Mouse (Mus musculus) hindbrain, embryonic 16.5 days (tissue): ENCODE results near the gene Hist1h3d. TPM values are rescaled to one million over a fixed set of nuclear protein-coding genes. Genes with fewer than 3 reads are reported as not detected.
"Not testable (repeated sequence)": the region's sequence is repeated elsewhere in the genome, so short reads cannot be mapped to it uniquely, and the experiment has no call there.

Source experiments
- ATAC-seq: fragments of 200-750 bp; cut with Nextera tagmentation; 2 replicates; pipeline ENCODE4 v1.8.0; 2017; ENCODE audit warnings: moderate TSS enrichment, moderate library complexity
- H3K27ac ChIP-seq: fragments of 300-500 bp; sonication (generic); 2 replicates; pipeline ENCODE4 v1.5.1; 2014; ENCODE audit warnings: low read depth, mild to moderate bottlenecking, control low read depth, low read length, moderate library complexity
- H3K27me3 ChIP-seq: fragments of 300-500 bp; sonication (generic); replicated peaks from 2 replicates; pipeline ENCODE4 v1.6.1; 2014; ENCODE audit warnings: low read length; ENCODE audit not compliant: control insufficient read depth, insufficient read depth
- H3K36me3 ChIP-seq: fragments of 300-500 bp; sonication (generic); 2 replicates; pipeline ENCODE4 v1.6.1; 2014; ENCODE audit warnings: mild to moderate bottlenecking, low read length, moderate library complexity, mixed read lengths; ENCODE audit not compliant: control insufficient read depth, insufficient read depth
- H3K4me1 ChIP-seq: fragments of 300-500 bp; sonication (generic); 2 replicates; pipeline ENCODE4 v1.6.1; 2014; ENCODE audit warnings: low read depth, low read length; ENCODE audit not compliant: control insufficient read depth, insufficient read depth
- H3K4me2 ChIP-seq: fragments of 300-500 bp; sonication (generic); 2 replicates; pipeline ENCODE4 v1.6.1; 2014; ENCODE audit warnings: mild to moderate bottlenecking, low read length, control low read depth, moderate library complexity
- H3K4me3 ChIP-seq: fragments of 300-500 bp; sonication (generic); 2 replicates; pipeline ENCODE4 v1.5.1; 2014; ENCODE audit warnings: mild to moderate bottlenecking, low read length, control low read depth, moderate library complexity
- H3K9ac ChIP-seq: fragments of 300-500 bp; sonication (generic); 2 replicates; pipeline ENCODE4 v1.6.1; 2014; ENCODE audit warnings: low read depth, mild to moderate bottlenecking, control low read depth, low read length, moderate library complexity
- H3K9me3 ChIP-seq: fragments of 300-500 bp; sonication (generic); 2 replicates; pipeline ENCODE4 v1.6.1; 2014; ENCODE audit warnings: mild to moderate bottlenecking, low read length, moderate library complexity; ENCODE audit not compliant: control insufficient read depth
- WGBS: fragments of 180-500 bp; shearing (Covaris S2); extraction: QIAGEN DNeasy Blood & Tissue Kit; methylation state at CpG from one replicate; pipeline ENCODE4 v1.1.7; 2014; 5-methylcytosine and 5-hydroxymethylcytosine counted together
- polyA plus RNA-seq: library from polyadenylated mRNA; unstranded; fragments of >200 nt; fragmentation: Nextera tagmentation; extraction: Ambion mirVana; gene quantifications from 2 replicates; pipeline ENCODE4 v1.2.1, GENCODE M21; 2015

Hist1h3d gene
- polyA plus RNA-seq, 1 experiment from 2014 or later = 0.85 TPM

- Histone ChIP-seq H3K27me3 (no peaks in the 10 kb centered on the region), H3K4me2 (no peak overlapping the region), H3K4me1 (peaks cover 18% of the 10 kb centered on the region), H3K9me3 (no peaks in the 10 kb centered on the region), H3K27ac (no peak overlapping the region), H3K36me3 (no peaks in the 10 kb centered on the region), H3K4me3 (no peak overlapping the region), H3K9ac (no peak overlapping the region)
- ATAC-seq = no peak
Observed at GRCm38 (mm10) chr13:23583387-23584068, 8.0 kb downstream of the Hist1h3d start.

GRCm38 (mm10) chr13:23584331-23584730 is 8.8 kb downstream of the Hist1h3d start:
- H3K4me3 ChIP-seq = peak overlapping the region; percentile 50
- peak overlapping the region; percentile 66 for H3K4me2 ChIP-seq
- no peaks in the 10 kb centered on the region for H3K9me3 ChIP-seq
- peak overlapping the region; percentile 14; the same call in 1 of the 2 replicates for H3K9ac ChIP-seq
- H3K27ac ChIP-seq = peak overlapping the region; percentile 55
- no peak for ATAC-seq
- H3K4me1 ChIP-seq = peaks cover 18% of the 10 kb centered on the region
- H3K36me3 ChIP-seq = no peaks in the 10 kb centered on the region
- H3K27me3 ChIP-seq = no peaks in the 10 kb centered on the region

GRCm38 (mm10) chr13:23585029-23585441 is 9.5 kb downstream of the Hist1h3d start:
- Histone ChIP-seq H3K36me3 (no peaks in the 10 kb centered on the region), H3K9ac (peak overlapping the region; percentile 63), H3K9me3 (no peaks in the 10 kb centered on the region), H3K27ac (peak overlapping the region; percentile 75), H3K4me1 (peaks cover 18% of the 10 kb centered on the region), H3K4me3 (peak overlapping the region; percentile 50), H3K4me2 (peak overlapping the region; percentile 66), H3K27me3 (no peaks in the 10 kb centered on the region)
- under 1% methylated on average over 21 of the region's 21 CpGs for WGBS
- ATAC-seq = no peak

GRCm38 (mm10) chr13:23585442-23586098 is 10.0 kb downstream of the Hist1h3d start:
- H3K36me3 ChIP-seq, H3K27me3 ChIP-seq, H3K9me3 ChIP-seq: not testable (repeated sequence)
- peaks cover 18% of the 10 kb centered on the region for H3K4me1 ChIP-seq
- H3K9ac ChIP-seq = peak overlapping the region; percentile 63
- peak overlapping the region; percentile 75 for H3K27ac ChIP-seq
- WGBS = 0% methylated on average over 21 of the region's 36 CpGs
- peak overlapping the region; percentile 66 for H3K4me2 ChIP-seq
- H3K4me3 ChIP-seq = peak overlapping the region; percentile 50
- ATAC-seq = peak; percentile 90

- no peaks in the 10 kb centered on the region for H3K9me3 ChIP-seq
- no peak for ATAC-seq
- peak overlapping the region; percentile 66 for H3K4me2 ChIP-seq
- H3K9ac ChIP-seq = peak overlapping the region; percentile 48
- H3K36me3 ChIP-seq = no peaks in the 10 kb centered on the region
- H3K27me3 ChIP-seq = no peaks in the 10 kb centered on the region
- peaks cover 18% of the 10 kb centered on the region for H3K4me1 ChIP-seq
- WGBS = 1% methylated on average over 22 of the region's 22 CpGs
- peak overlapping the region; percentile 75 for H3K27ac ChIP-seq
- peak overlapping the region; percentile 50 for H3K4me3 ChIP-seq
Observed at GRCm38 (mm10) chr13:23586099-23586939, 10.8 kb downstream of the Hist1h3d start.

- ATAC-seq = no peak
- Histone ChIP-seq H3K27ac (peak overlapping the region; percentile 75), H3K4me3 (peak overlapping the region; percentile 32), H3K9me3 (no peaks in the 10 kb centered on the region), H3K9ac (peak overlapping the region; percentile 48; the same call in 1 of the 2 replicates), H3K4me2 (peak overlapping the region; percentile 66), H3K4me1 (peaks cover 17% of the 10 kb centered on the region), H3K36me3 (no peaks in the 10 kb centered on the region), H3K27me3 (no peaks in the 10 kb centered on the region)
- WGBS = 2% methylated on average over 1 of the region's 1 CpGs
Observed at GRCm38 (mm10) chr13:23586940-23587225, 11.3 kb downstream of the Hist1h3d start.

GRCm38 (mm10) chr13:23591206-23591605 is 15.6 kb downstream of the Hist1h3d start:
- Histone ChIP-seq H3K27me3 (no peaks in the 10 kb centered on the region), H3K9ac (no peak overlapping the region), H3K4me1 (peaks cover 7% of the 10 kb centered on the region), H3K4me2 (no peak overlapping the region), H3K27ac (no peak overlapping the region), H3K36me3 (no peaks in the 10 kb centered on the region), H3K4me3 (no peak overlapping the region), H3K9me3 (no peaks in the 10 kb centered on the region)
- no peak for ATAC-seq
- 97% methylated on average over 7 of the region's 7 CpGs for WGBS

- not testable (repeated sequence) for H3K4me2 ChIP-seq, H3K4me3 ChIP-seq, H3K27me3 ChIP-seq, H3K9ac ChIP-seq, ATAC-seq, H3K4me1 ChIP-seq, H3K36me3 ChIP-seq, H3K9me3 ChIP-seq, H3K27ac ChIP-seq
- 91% methylated on average over 7 of the region's 7 CpGs for WGBS
Observed at GRCm38 (mm10) chr13:23591886-23592285, 16.3 kb downstream of the Hist1h3d start.

- 81% methylated on average over 7 of the region's 7 CpGs for WGBS
- Histone ChIP-seq H3K9me3 (no peaks in the 10 kb centered on the region), H3K4me3 (no peak overlapping the region), H3K27me3 (no peaks in the 10 kb centered on the region), H3K27ac (no peak overlapping the region), H3K4me2 (no peak overlapping the region), H3K9ac (no peak overlapping the region), H3K4me1 (no peaks in the 10 kb centered on the region), H3K36me3 (no peaks in the 10 kb centered on the region)
- ATAC-seq = no peak
Observed at GRCm38 (mm10) chr13:23592614-23593013, 17.1 kb downstream of the Hist1h3d start.
